Mouse (Mus musculus): ENCODE results near the gene Adamtsl1. TPM values are rescaled to one million over a fixed set of nuclear protein-coding genes. Genes with fewer than 3 reads are reported as not detected.
A peak's percentile ranks its signal among the peaks of the same experiment; 100 is the strongest.

The Adamtsl1 gene
- polyA plus RNA-seq, 1 experiment from 2014 or later = 10.2 TPM

GRCm38 (mm10) chr4:85941857-85942256, 427.9 kb downstream of the Adamtsl1 start:
- H3K9me3 ChIP-seq (replicated peaks; ENCODE audit: low read length) = no peaks in the 10 kb centered on the region
- no peak for DNase-seq (ENCODE audit: low spot score)
- no peak overlapping the region for H3K4me3 ChIP-seq (replicated peaks; ENCODE audit: low read depth, low read length)
- no peak for ATAC-seq (replicated peaks; ENCODE audit: low FRiP score, low read depth)
- H3K27me3 ChIP-seq (ENCODE audit: insufficient read depth, low read length) = no peaks in the 10 kb centered on the region
- H3K27ac ChIP-seq = no peak overlapping the region
- no peak overlapping the region for H3K4me2 ChIP-seq (ENCODE audit: low read length)
- no peaks in the 10 kb centered on the region for H3K36me3 ChIP-seq (ENCODE audit: insufficient read depth, low read length)
- 88% methylated on average over 2 of the region's 2 CpGs for WGBS
- no peak for TF ChIP-seq CTCF (IDR thresholded peaks at IDR 0.05; ENCODE audit: low read depth)
- H3K4me1 ChIP-seq (replicated peaks; ENCODE audit: insufficient read depth, low read length) = 0 out of 2 replicates have a peak, but pooled peaks cover 3% of the 10 kb centered on the region
- no peak overlapping the region for H3K9ac ChIP-seq (ENCODE audit: low read depth, low read length)

GRCm38 (mm10) chr4:85953590-85953989, 439.6 kb downstream of the Adamtsl1 start:
- H3K27me3 ChIP-seq (ENCODE audit: insufficient read depth, low read length) = no peaks in the 10 kb centered on the region
- 0 out of 2 replicates have a peak, but pooled peaks cover 4% of the 10 kb centered on the region for H3K4me1 ChIP-seq (replicated peaks; ENCODE audit: insufficient read depth, low read length)
- WGBS = 70% methylated on average over 4 of the region's 4 CpGs
- H3K36me3 ChIP-seq (ENCODE audit: insufficient read depth, low read length) = no peaks in the 10 kb centered on the region
- no peaks in the 10 kb centered on the region for H3K9me3 ChIP-seq (replicated peaks; ENCODE audit: low read length)
- no peak for TF ChIP-seq CTCF (IDR thresholded peaks at IDR 0.05; ENCODE audit: low read depth)
- H3K4me3 ChIP-seq (replicated peaks; ENCODE audit: low read depth, low read length) = no peak overlapping the region
- H3K9ac ChIP-seq (ENCODE audit: low read depth, low read length) = no peak overlapping the region
- DNase-seq (ENCODE audit: low spot score) (no peak), ATAC-seq (replicated peaks; ENCODE audit: low FRiP score, low read depth) (no peak)
- H3K27ac ChIP-seq = no peak overlapping the region
- no peak overlapping the region for H3K4me2 ChIP-seq (ENCODE audit: low read length)

- 78% methylated on average over 3 of the region's 3 CpGs for WGBS
- no peaks in the 10 kb centered on the region for H3K36me3 ChIP-seq (ENCODE audit: insufficient read depth, low read length)
Measured at GRCm38 (mm10) chr4:85955387-85955786, 441.4 kb downstream of the Adamtsl1 start.

DNA sequence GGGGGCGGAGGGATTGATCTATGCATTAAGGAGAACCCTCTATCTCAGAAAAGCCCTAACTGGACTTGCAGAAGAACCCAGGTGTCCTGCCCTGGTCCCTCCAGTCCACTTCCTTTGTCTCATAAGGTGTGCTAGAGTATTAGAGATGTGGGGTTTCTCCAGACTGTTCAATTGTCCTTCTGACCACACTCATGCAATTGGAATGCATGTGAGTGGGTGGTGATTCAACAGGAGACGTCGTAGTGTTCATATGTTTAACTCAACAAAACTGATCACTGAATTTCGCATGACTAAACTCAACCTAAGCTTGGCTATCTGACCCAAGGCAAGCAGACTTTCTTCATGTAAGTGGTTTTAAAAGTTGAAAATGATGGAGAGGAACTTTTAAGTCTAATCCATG, 443.3 kb downstream of the Adamtsl1 start:
- Histone ChIP-seq H3K9ac (ENCODE audit: low read depth, low read length) (no peak overlapping the region), H3K4me2 (ENCODE audit: low read length) (no peak overlapping the region), H3K9me3 (replicated peaks; ENCODE audit: low read length) (no peaks in the 10 kb centered on the region), H3K27me3 (ENCODE audit: insufficient read depth, low read length) (no peaks in the 10 kb centered on the region), H3K27ac (no peak overlapping the region), H3K4me3 (replicated peaks; ENCODE audit: low read depth, low read length) (no peak overlapping the region), H3K4me1 (replicated peaks; ENCODE audit: insufficient read depth, low read length) (0 out of 2 replicates have a peak, but pooled peaks cover 4% of the 10 kb centered on the region), H3K36me3 (ENCODE audit: insufficient read depth, low read length) (no peaks in the 10 kb centered on the region)
- TF ChIP-seq CTCF (IDR thresholded peaks at IDR 0.05; ENCODE audit: low read depth) = no peak
- WGBS = 66% methylated on average over 4 of the region's 4 CpGs
- no peak for DNase-seq (ENCODE audit: low spot score)
- ATAC-seq (replicated peaks; ENCODE audit: low FRiP score, low read depth) = no peak

More at GRCm38 (mm10) chr4:85955387-85955786, 441.4 kb downstream of the Adamtsl1 start:
- ATAC-seq (replicated peaks; ENCODE audit: low FRiP score, low read depth) (no peak), DNase-seq (ENCODE audit: low spot score) (no peak)
- Histone ChIP-seq H3K9me3 (replicated peaks; ENCODE audit: low read length) (no peaks in the 10 kb centered on the region), H3K27me3 (ENCODE audit: insufficient read depth, low read length) (no peaks in the 10 kb centered on the region), H3K27ac (no peak overlapping the region), H3K9ac (ENCODE audit: low read depth, low read length) (no peak overlapping the region), H3K4me3 (replicated peaks; ENCODE audit: low read depth, low read length) (no peak overlapping the region), H3K4me1 (replicated peaks; ENCODE audit: insufficient read depth, low read length) (0 out of 2 replicates have a peak, but pooled peaks cover 4% of the 10 kb centered on the region), H3K4me2 (ENCODE audit: low read length) (no peak overlapping the region)
- no peak for TF ChIP-seq CTCF (IDR thresholded peaks at IDR 0.05; ENCODE audit: low read depth)

DNA sequence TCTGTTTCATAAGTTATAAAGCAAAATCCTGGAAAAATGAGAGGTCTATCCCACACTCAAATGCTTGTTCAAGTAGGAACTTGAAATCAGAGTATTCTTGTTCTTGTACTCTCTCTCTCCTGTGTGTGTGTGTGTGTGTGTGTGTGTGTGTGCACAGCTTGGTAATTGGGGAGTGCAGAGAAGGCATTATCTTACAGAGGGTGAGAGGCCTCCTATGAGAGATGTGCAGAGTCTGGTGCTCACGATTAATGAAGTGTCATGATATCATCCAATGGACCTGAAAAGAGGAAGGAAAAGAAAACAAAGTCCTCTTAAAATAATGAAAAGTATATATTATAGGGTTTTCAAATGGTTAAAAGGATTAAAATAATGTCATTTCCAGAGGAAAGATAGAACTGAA, 443.9 kb downstream of the Adamtsl1 start:
- DNase-seq (ENCODE audit: low spot score) = no peak
- no peaks in the 10 kb centered on the region for H3K36me3 ChIP-seq (ENCODE audit: insufficient read depth, low read length)
- ATAC-seq (replicated peaks; ENCODE audit: low FRiP score, low read depth) = no peak
- H3K4me1 ChIP-seq (replicated peaks; ENCODE audit: insufficient read depth, low read length) = 0 out of 2 replicates have a peak, but pooled peaks cover 4% of the 10 kb centered on the region
- H3K4me2 ChIP-seq (ENCODE audit: low read length) = no peak overlapping the region
- no peak overlapping the region for H3K4me3 ChIP-seq (replicated peaks; ENCODE audit: low read depth, low read length)
- H3K9me3 ChIP-seq (replicated peaks; ENCODE audit: low read length) = no peaks in the 10 kb centered on the region
- WGBS = 45% methylated on average over 1 of the region's 1 CpGs
- no peaks in the 10 kb centered on the region for H3K27me3 ChIP-seq (ENCODE audit: insufficient read depth, low read length)
- H3K9ac ChIP-seq (ENCODE audit: low read depth, low read length) = no peak overlapping the region
- H3K27ac ChIP-seq = no peak overlapping the region
- no peak for TF ChIP-seq CTCF (IDR thresholded peaks at IDR 0.05; ENCODE audit: low read depth)

DNA sequence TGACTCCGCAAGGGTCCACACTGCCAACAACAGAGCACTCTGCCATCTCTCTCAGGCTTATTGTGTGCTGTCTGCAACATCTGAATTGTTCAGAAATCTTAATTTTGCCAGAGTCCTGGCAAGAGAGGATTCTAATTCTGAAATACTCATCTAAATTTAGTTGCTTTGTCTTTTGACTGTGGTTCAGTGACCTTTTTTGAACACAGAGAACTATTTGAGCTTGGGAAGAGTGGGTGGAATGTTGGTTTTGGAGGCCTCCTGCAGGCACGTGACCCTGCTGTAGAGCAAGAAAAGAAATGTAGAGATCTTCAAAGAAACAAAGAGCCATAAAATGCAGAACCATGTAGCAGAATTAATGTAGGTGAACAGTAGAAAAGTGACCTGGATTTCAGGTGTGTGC, 445.0 kb downstream of the Adamtsl1 start:
- 66% methylated on average over 2 of the region's 2 CpGs for WGBS
- H3K9me3 ChIP-seq (replicated peaks; ENCODE audit: low read length) = no peaks in the 10 kb centered on the region
- H3K36me3 ChIP-seq (ENCODE audit: insufficient read depth, low read length) = no peaks in the 10 kb centered on the region
- H3K4me3 ChIP-seq (replicated peaks; ENCODE audit: low read depth, low read length) = no peak overlapping the region
- H3K27ac ChIP-seq = no peak overlapping the region
- no peak for ATAC-seq (replicated peaks; ENCODE audit: low FRiP score, low read depth)
- no peaks in the 10 kb centered on the region for H3K27me3 ChIP-seq (ENCODE audit: insufficient read depth, low read length)
- H3K4me2 ChIP-seq (ENCODE audit: low read length) = no peak overlapping the region
- no peak overlapping the region for H3K9ac ChIP-seq (ENCODE audit: low read depth, low read length)
- TF ChIP-seq CTCF (IDR thresholded peaks at IDR 0.05; ENCODE audit: low read depth) = no peak
- 0 out of 2 replicates have a peak, but pooled peaks cover 4% of the 10 kb centered on the region for H3K4me1 ChIP-seq (replicated peaks; ENCODE audit: insufficient read depth, low read length)
- peak; percentile 66 for DNase-seq (ENCODE audit: low spot score)

- Histone ChIP-seq H3K36me3 (ENCODE audit: insufficient read depth, low read length) (no peaks in the 10 kb centered on the region), H3K4me1 (replicated peaks; ENCODE audit: insufficient read depth, low read length) (no peaks in the 10 kb centered on the region), H3K4me3 (replicated peaks; ENCODE audit: low read depth, low read length) (no peak overlapping the region), H3K9me3 (replicated peaks; ENCODE audit: low read length) (no peaks in the 10 kb centered on the region), H3K9ac (ENCODE audit: low read depth, low read length) (no peak overlapping the region), H3K4me2 (ENCODE audit: low read length) (no peak overlapping the region), H3K27ac (no peak overlapping the region), H3K27me3 (ENCODE audit: insufficient read depth, low read length) (no peaks in the 10 kb centered on the region)
- no peak for ATAC-seq (replicated peaks; ENCODE audit: low FRiP score, low read depth)
- DNase-seq (ENCODE audit: low spot score) = peak; percentile 9
- 68% methylated on average over 3 of the region's 3 CpGs for WGBS
- no peak for TF ChIP-seq CTCF (IDR thresholded peaks at IDR 0.05; ENCODE audit: low read depth)
Measured at GRCm38 (mm10) chr4:85976188-85976587, 462.2 kb downstream of the Adamtsl1 start.
